Mouse (Mus musculus) layer of hippocampus, postnatal 14 days (tissue): ENCODE data around the gene Rhbdd3. TPM values are rescaled to one million over a fixed set of nuclear protein-coding genes. Genes with fewer than 3 reads are reported as not detected.
A peak's percentile ranks its signal among the peaks of the same experiment; 100 is the strongest.

Source experiments
- DNase-seq, 2 experiments: peaks; one replicate each; pipeline ENCODE4 v3.0.0; 2021 to 2022; ENCODE audit warnings: low spot score in 2 of 2, mixed read lengths in 1 of 2
- long read RNA-seq, 2 experiments: library from polyadenylated mRNA; stranded (forward); transcript quantifications; one replicate each; pipeline ENCODE4 v2.0.0; 2021
- total RNA-seq, 2 experiments: library from RNA; stranded (reverse); gene quantifications; 2 replicates each; pipeline ENCODE4 v1.2.3; 2021

The Rhbdd3 gene
- total RNA-seq, result 10 to 100 TPM; 21.9 to 28.1 TPM
- long read RNA-seq, experiment 1, transcript Rhbdd3-202 (9 exons, 2,333 nt), result major isoform, 12 of 28 reads
- long read RNA-seq, experiment 1, partial matches to known transcripts, result 5 of 28 reads
- long read RNA-seq, experiment 1, other reads (novel, unspliced or antisense), result 10 of 28 reads
- long read RNA-seq, experiment 2, transcript Rhbdd3-202 (9 exons, 2,333 nt), result major isoform, 21 of 33 reads
- long read RNA-seq, experiment 2, partial matches to known transcripts, result 5 of 33 reads
- long read RNA-seq, experiment 2, other reads (novel, unspliced or antisense), result 7 of 33 reads

GRCm38 (mm10) chr11:5098736-5099542 is at the start of gene Rhbdd3, which contains the start of gene Ewsr1:
TSS of gene Rhbdd3 (plus strand) at chr11:5098926.
TSS of gene Ewsr1 (minus strand) at chr11:5099266.
- peak; percentile 98 to 100 for DNase-seq

GRCm38 (mm10) chr11:5051629-5052028 is 47.1 kb upstream of the Rhbdd3 start:
- DNase-seq, result no peak

GRCm38 (mm10) chr11:5052200-5052854 is 46.4 kb upstream of the Rhbdd3 start:
- DNase-seq, result peak in 1 of 2 experiments; percentile 66

- no peak for DNase-seq
These were observed 44.6 kb upstream of the Rhbdd3 start for GRCm38 (mm10) chr11:5054151-5054550.

- DNase-seq, result no peak
These were observed 43.9 kb upstream of the Rhbdd3 start for GRCm38 (mm10) chr11:5054874-5055273.

- DNase-seq, result no peak
These were observed 42.5 kb upstream of the Rhbdd3 start for GRCm38 (mm10) chr11:5055945-5056938.

- no peak for DNase-seq
These were observed 41.7 kb upstream of the Rhbdd3 start for GRCm38 (mm10) chr11:5057064-5057463.

- no peak for DNase-seq
These were observed 41.2 kb upstream of the Rhbdd3 start for GRCm38 (mm10) chr11:5057541-5057855.

GRCm38 (mm10) chr11:5057856-5058641 is 40.7 kb upstream of the Rhbdd3 start, which contains the start of gene Rasl10a:
TSS of gene Rasl10a (plus strand) at chr11:5058128.
- peak; percentile 45 to 47 for DNase-seq

GRCm38 (mm10) chr11:5058783-5059182 is 39.9 kb upstream of the Rhbdd3 start:
- DNase-seq, result no peak

GRCm38 (mm10) chr11:5059230-5059629 is 39.5 kb upstream of the Rhbdd3 start:
- DNase-seq, result no peak

GRCm38 (mm10) chr11:5059704-5060156 is 39.0 kb upstream of the Rhbdd3 start:
- DNase-seq, result peak; percentile 65 to 68

GRCm38 (mm10) chr11:5060756-5061412 is 37.8 kb upstream of the Rhbdd3 start:
- no peak for DNase-seq

GRCm38 (mm10) chr11:5061413-5062139 is 37.1 kb upstream of the Rhbdd3 start:
- DNase-seq, result peak; percentile 91 to 93

- DNase-seq, result no peak
These were observed 36.4 kb upstream of the Rhbdd3 start for GRCm38 (mm10) chr11:5062326-5062725.

GRCm38 (mm10) chr11:5062860-5063505 is 35.7 kb upstream of the Rhbdd3 start:
- no peak for DNase-seq

- peak in 1 of 2 experiments; percentile 38 for DNase-seq
These were observed 35.0 kb upstream of the Rhbdd3 start for GRCm38 (mm10) chr11:5063561-5064281.
